Mouse (Mus musculus) neural tube, embryonic 15.5 days (tissue): ENCODE measurements around the gene Lefty1. TPM values are rescaled to one million over a fixed set of nuclear protein-coding genes. Genes with fewer than 3 reads are reported as not detected.
"Not testable (repeated sequence)": the region's sequence is repeated elsewhere in the genome, so short reads cannot be mapped to it uniquely, and the experiment has no call there.

Experiments
- ATAC-seq: fragments of 200-750 bp; cut with Nextera tagmentation; 2 replicates; pipeline ENCODE4 v1.8.0; 2017; ENCODE audit warnings: mild to moderate bottlenecking, moderate TSS enrichment, moderate library complexity; ENCODE audit not compliant: low FRiP score
- H3K27ac ChIP-seq: fragments of 300-500 bp; sonication (generic); replicated peaks from 2 replicates; pipeline ENCODE4 v1.5.1; 2015; ENCODE audit warnings: mild to moderate bottlenecking, inconsistent platforms
- H3K27me3 ChIP-seq: fragments of 300-500 bp; sonication (generic); replicated peaks from 2 replicates; pipeline ENCODE4 v1.6.1; 2015; ENCODE audit warnings: inconsistent platforms
- H3K36me3 ChIP-seq: fragments of 300-500 bp; sonication (generic); 2 replicates; pipeline ENCODE4 v1.6.1; 2015; ENCODE audit warnings: inconsistent platforms
- H3K4me1 ChIP-seq: fragments of 300-500 bp; sonication (generic); 2 replicates; pipeline ENCODE4 v1.6.1; 2015; ENCODE audit warnings: inconsistent platforms
- H3K4me2 ChIP-seq: fragments of 300-500 bp; sonication (generic); 2 replicates; pipeline ENCODE4 v1.6.1; 2015; ENCODE audit warnings: inconsistent platforms, mild to moderate bottlenecking, moderate library complexity
- H3K4me3 ChIP-seq: fragments of 300-500 bp; sonication (generic); replicated peaks from 2 replicates; pipeline ENCODE4 v1.5.1; 2015; ENCODE audit warnings: mild to moderate bottlenecking, inconsistent platforms
- H3K9ac ChIP-seq: fragments of 300-500 bp; sonication (generic); replicated peaks from 2 replicates; pipeline ENCODE4 v1.6.1; 2015; ENCODE audit warnings: mild to moderate bottlenecking, inconsistent platforms
- H3K9me3 ChIP-seq: fragments of 300-500 bp; sonication (generic); replicated peaks from 2 replicates; pipeline ENCODE4 v1.6.1; 2016; ENCODE audit warnings: inconsistent platforms
- WGBS: fragments of 180-500 bp; shearing (Covaris S2); methylation state at CpG from one replicate; pipeline ENCODE4 v1.1.7; 2015; ENCODE audit warnings: mixed read lengths; 5-methylcytosine and 5-hydroxymethylcytosine counted together
- polyA plus RNA-seq: library from polyadenylated mRNA; unstranded; fragments of >200 nt; fragmentation: Nextera tagmentation; extraction: Ambion mirVana; gene quantifications from 2 replicates; pipeline ENCODE4 v1.2.1, GENCODE M21; 2015

Lefty1 gene
- polyA plus RNA-seq, 1 experiment from 2014 or later, result 0.22 TPM

DNA sequence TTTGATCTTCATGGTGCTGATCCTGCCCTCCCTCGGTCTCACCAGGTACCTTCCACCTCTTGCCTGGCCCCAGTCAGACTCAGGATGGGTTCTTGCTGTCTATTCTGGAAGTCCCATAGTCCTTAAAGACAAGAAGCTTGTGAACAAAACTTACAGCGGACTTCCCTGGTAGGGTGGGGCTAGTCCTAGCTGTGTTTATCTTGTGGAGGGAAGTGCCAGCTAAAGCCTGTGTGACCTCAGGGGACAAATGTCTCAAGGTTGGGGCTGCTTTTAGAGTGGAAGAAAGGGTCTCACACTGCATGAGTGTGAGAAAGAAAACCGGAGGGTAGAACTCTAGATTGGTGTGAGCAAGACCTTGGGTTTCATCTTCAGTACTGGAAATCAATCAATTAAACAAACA is 31.0 kb downstream of the Lefty1 start:
- no peak for ATAC-seq
- 92% methylated on average over 3 of the region's 3 CpGs for WGBS

DNA sequence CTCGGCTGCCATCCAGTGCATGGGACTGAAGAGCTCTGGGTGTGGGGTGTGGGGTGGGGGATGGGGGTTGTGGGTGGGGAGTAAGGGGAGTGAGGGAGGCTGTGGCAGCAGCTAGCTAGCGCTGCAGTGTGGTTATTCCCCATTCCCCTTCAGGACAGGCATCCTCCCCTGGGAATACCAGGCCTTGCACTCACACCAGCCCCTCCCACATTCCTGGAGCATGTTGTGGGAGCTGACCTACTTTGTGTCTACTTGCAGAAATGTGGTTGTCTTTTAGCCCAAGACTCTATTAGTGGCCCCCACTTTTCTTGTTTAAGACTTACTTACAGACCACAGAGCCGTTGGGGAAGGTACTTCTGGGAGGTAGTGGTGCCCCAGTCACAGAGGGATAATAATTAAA is 31.7 kb downstream of the Lefty1 start:
- ATAC-seq, result no peak
- H3K36me3 ChIP-seq, result no peaks in the 10 kb centered on the region
- no peak overlapping the region for H3K4me3 ChIP-seq
- H3K27me3 ChIP-seq, result no peaks in the 10 kb centered on the region
- H3K4me2 ChIP-seq, result no peak overlapping the region
- no peak overlapping the region for H3K27ac ChIP-seq
- H3K9me3 ChIP-seq, result no peaks in the 10 kb centered on the region
- H3K4me1 ChIP-seq, result no peaks in the 10 kb centered on the region
- WGBS, result 66% methylated on average over 3 of the region's 3 CpGs
- H3K9ac ChIP-seq, result no peak overlapping the region

More for the DNA sequence above, 31.0 kb downstream of the Lefty1 start:
- Histone ChIP-seq H3K9ac (no peak overlapping the region), H3K4me1 (no peaks in the 10 kb centered on the region), H3K27ac (no peak overlapping the region), H3K4me2 (no peak overlapping the region), H3K27me3 (no peaks in the 10 kb centered on the region), H3K9me3 (no peaks in the 10 kb centered on the region), H3K4me3 (no peak overlapping the region), H3K36me3 (no peaks in the 10 kb centered on the region)

DNA sequence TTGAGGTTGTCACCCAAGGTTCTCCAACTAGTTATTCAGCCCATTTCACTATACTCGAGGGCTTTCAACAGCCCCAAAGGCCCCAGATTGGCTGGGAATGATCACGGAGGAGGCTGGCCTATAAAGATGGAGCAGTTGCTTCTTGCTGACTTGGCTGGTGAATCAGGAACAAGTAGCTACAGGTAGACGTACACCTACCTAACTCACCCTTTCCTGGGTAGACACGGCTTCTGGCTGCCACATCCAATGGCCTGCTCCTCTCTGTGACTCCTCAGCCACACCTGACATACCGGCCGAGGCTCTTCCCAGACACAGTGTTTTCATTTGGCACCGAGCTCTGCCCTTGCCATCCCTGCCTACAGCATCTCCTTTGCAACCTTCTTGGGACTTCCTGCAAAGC is 32.4 kb downstream of the Lefty1 start:
- no peak for ATAC-seq
- WGBS, result 91% methylated on average over 7 of the region's 7 CpGs
- H3K4me1 ChIP-seq, result no peaks in the 10 kb centered on the region
- no peaks in the 10 kb centered on the region for H3K36me3 ChIP-seq
- H3K27ac ChIP-seq, result no peak overlapping the region
- no peak overlapping the region for H3K9ac ChIP-seq
- H3K27me3 ChIP-seq, result no peaks in the 10 kb centered on the region
- H3K9me3 ChIP-seq, result no peaks in the 10 kb centered on the region
- no peak overlapping the region for H3K4me2 ChIP-seq
- H3K4me3 ChIP-seq, result no peak overlapping the region

DNA sequence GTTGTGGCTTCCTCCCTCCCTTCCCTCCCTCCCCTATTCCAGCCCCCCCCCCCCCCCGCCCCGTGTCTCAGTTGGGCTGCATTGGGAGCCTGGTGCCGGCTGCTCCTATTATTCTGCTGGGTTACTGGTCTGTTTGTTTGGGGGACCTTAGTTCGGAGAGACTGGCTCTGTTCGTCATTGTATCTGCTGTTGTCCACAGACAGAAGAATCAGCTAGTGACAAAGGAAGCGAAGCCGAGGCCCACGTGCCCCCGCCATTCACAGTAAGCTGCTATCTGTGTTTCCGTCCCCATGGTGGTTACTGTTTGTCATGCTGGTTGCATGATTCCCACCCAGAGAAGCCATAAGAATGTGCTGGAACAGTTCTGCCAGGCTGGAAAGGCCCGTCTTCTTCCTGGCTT is 38.1 kb downstream of the Lefty1 start:
- H3K36me3 ChIP-seq, result no peaks in the 10 kb centered on the region
- H3K9me3 ChIP-seq, result no peaks in the 10 kb centered on the region
- no peak overlapping the region for H3K4me3 ChIP-seq
- ATAC-seq, result no peak
- H3K4me2 ChIP-seq, result no peak overlapping the region
- H3K27me3 ChIP-seq, result no peaks in the 10 kb centered on the region
- WGBS, result 70% methylated on average over 10 of the region's 11 CpGs
- no peak overlapping the region for H3K9ac ChIP-seq
- H3K4me1 ChIP-seq, result no peaks in the 10 kb centered on the region
- no peak overlapping the region for H3K27ac ChIP-seq

DNA sequence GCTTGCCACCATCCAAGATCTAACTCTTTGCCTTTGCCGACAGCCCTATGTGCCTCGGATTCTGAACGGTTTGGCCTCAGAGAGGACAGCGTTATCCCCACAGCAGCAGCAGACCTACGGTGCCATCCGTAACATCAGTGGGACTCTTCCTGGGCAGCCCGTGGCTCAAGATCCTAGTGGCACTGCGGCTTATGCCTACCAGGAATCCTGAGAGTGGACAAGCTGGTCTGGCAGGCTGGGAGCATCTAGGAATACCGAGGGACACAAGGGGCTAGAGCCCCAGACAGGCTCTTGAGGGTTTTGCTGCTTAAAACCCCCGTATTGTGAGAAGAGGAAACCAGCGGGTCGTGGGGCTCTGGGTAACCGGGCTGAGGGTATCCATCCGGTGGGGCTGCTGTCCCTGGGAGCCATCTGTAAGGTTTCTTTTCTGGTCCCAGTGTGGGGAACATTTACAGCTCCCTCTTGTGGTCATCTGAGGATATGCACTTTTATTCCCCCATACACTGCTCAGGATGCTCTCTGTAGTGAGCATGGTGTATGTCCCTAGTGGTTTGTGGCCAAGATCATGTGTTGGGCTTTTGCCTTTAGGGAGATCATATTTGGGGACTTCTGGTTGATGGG is 39.4 kb downstream of the Lefty1 start:
- 63% methylated on average over 14 of the region's 14 CpGs for WGBS
- no peak for ATAC-seq

GRCm38 (mm10) chr1:180976110-180976679 is 41.4 kb downstream of the Lefty1 start:
- no peak for ATAC-seq
- H3K27me3 ChIP-seq, result no peaks in the 10 kb centered on the region
- no peak overlapping the region for H3K4me2 ChIP-seq
- no peak overlapping the region for H3K27ac ChIP-seq
- H3K36me3 ChIP-seq, result no peaks in the 10 kb centered on the region
- no peaks in the 10 kb centered on the region for H3K9me3 ChIP-seq
- H3K4me1 ChIP-seq, result no peaks in the 10 kb centered on the region
- 59% methylated on average over 4 of the region's 4 CpGs for WGBS
- H3K4me3 ChIP-seq, result no peak overlapping the region
- no peak overlapping the region for H3K9ac ChIP-seq

More for the DNA sequence above, 39.4 kb downstream of the Lefty1 start:
- H3K9ac ChIP-seq, result no peak overlapping the region
- no peaks in the 10 kb centered on the region for H3K36me3 ChIP-seq
- no peak overlapping the region for H3K4me3 ChIP-seq
- H3K9me3 ChIP-seq, result no peaks in the 10 kb centered on the region
- H3K4me2 ChIP-seq, result no peak overlapping the region
- no peak overlapping the region for H3K27ac ChIP-seq
- no peaks in the 10 kb centered on the region for H3K27me3 ChIP-seq
- no peaks in the 10 kb centered on the region for H3K4me1 ChIP-seq

GRCm38 (mm10) chr1:180979484-180980251 is 44.8 kb downstream of the Lefty1 start:
- Histone ChIP-seq H3K36me3 (no peaks in the 10 kb centered on the region), H3K4me1 (no peaks in the 10 kb centered on the region), H3K4me2 (no peak overlapping the region), H3K9me3 (no peaks in the 10 kb centered on the region), H3K9ac (no peak overlapping the region), H3K27ac (no peak overlapping the region), H3K4me3 (no peak overlapping the region), H3K27me3 (no peaks in the 10 kb centered on the region)
- 84% methylated on average over 24 of the region's 24 CpGs for WGBS
- no peak for ATAC-seq

- 72% methylated on average over 2 of the region's 2 CpGs for WGBS
- Histone ChIP-seq H3K4me1 (no peaks in the 10 kb centered on the region), H3K4me3 (no peak overlapping the region), H3K27me3 (no peaks in the 10 kb centered on the region), H3K9ac (no peak overlapping the region), H3K4me2 (no peak overlapping the region), H3K27ac (no peak overlapping the region), H3K9me3 (no peaks in the 10 kb centered on the region), H3K36me3 (no peaks in the 10 kb centered on the region)
- no peak for ATAC-seq
These were observed 45.6 kb downstream of the Lefty1 start for GRCm38 (mm10) chr1:180980464-180980863.

- not testable (repeated sequence) for H3K4me3 ChIP-seq, H3K27me3 ChIP-seq, H3K27ac ChIP-seq, H3K4me1 ChIP-seq, H3K4me2 ChIP-seq, H3K9me3 ChIP-seq, H3K36me3 ChIP-seq, H3K9ac ChIP-seq, ATAC-seq
- 77% methylated on average over 7 of the region's 7 CpGs for WGBS
These were observed 46.6 kb downstream of the Lefty1 start for GRCm38 (mm10) chr1:180981298-180982046.

GRCm38 (mm10) chr1:180986701-180987100 is 51.9 kb downstream of the Lefty1 start:
- Histone ChIP-seq H3K27ac (no peak overlapping the region), H3K4me1 (peaks cover 2% of the 10 kb centered on the region; the same call in 1 of the 2 replicates), H3K9me3 (no peaks in the 10 kb centered on the region), H3K36me3 (no peaks in the 10 kb centered on the region), H3K4me2 (no peak overlapping the region), H3K27me3 (no peaks in the 10 kb centered on the region), H3K9ac (no peak overlapping the region), H3K4me3 (no peak overlapping the region)
- WGBS, result 95% methylated on average over 8 of the region's 8 CpGs
- no peak for ATAC-seq

DNA sequence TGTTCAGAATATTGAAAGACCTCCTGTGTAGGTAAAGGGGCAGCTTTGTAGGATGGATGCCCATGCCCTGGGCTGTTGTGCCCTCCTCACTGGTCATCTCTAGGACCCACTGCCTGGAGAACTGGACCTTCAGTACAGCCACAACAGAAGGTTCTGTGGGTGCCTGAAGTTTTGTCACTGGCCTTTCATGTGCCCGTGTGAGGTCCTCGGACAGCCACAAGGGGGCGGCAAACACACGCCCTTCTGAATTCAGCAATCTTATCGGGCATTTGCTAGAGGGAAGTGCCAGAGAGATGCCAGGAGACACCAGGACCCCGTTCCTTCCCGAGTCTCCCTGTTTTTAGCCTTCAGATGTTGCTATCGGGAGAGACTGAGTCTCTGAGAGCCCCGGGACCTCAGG is 52.9 kb downstream of the Lefty1 start:
- Histone ChIP-seq H3K9ac (peak overlapping the region; percentile 28; the same call in 1 of the 2 replicates), H3K4me2 (peak overlapping the region; percentile 47), H3K4me1 (peaks cover 2% of the 10 kb centered on the region; the same call in 1 of the 2 replicates), H3K27me3 (no peaks in the 10 kb centered on the region), H3K9me3 (no peaks in the 10 kb centered on the region), H3K4me3 (no peak overlapping the region), H3K36me3 (no peaks in the 10 kb centered on the region), H3K27ac (no peak overlapping the region)
- WGBS, result 2% methylated on average over 9 of the region's 9 CpGs
- ATAC-seq, result peak; percentile 53; the same call in 1 of the 2 replicates
